Mouse (Mus musculus) midbrain, embryonic 14.5 days (tissue): ENCODE measurements around the gene Rfx7. TPM values are rescaled to one million over a fixed set of nuclear protein-coding genes. Genes with fewer than 3 reads are reported as not detected.

Source experiments
- ATAC-seq: fragments of 200-750 bp; cut with Nextera tagmentation; 2 replicates; pipeline ENCODE4 v1.8.0; 2017; ENCODE audit warnings: moderate number of reproducible peaks, moderate library complexity; ENCODE audit not compliant: low FRiP score, low TSS enrichment
- DNase-seq: peaks from one replicate; pipeline ENCODE4 v3.0.0-alpha.2; 2015
- H3K27ac ChIP-seq: fragments of 300-500 bp; sonication (generic); replicated peaks from 2 replicates; pipeline ENCODE4 v1.5.1; 2014; ENCODE audit warnings: mild to moderate bottlenecking, low read depth, low read length, moderate library complexity
- H3K27me3 ChIP-seq: fragments of 300-500 bp; sonication (generic); 2 replicates; pipeline ENCODE4 v1.6.1; 2014; ENCODE audit warnings: low read length, control low read depth, mixed read lengths; ENCODE audit not compliant: control insufficient read depth, insufficient read depth
- H3K36me3 ChIP-seq: fragments of 300-500 bp; sonication (generic); 2 replicates; pipeline ENCODE4 v1.6.1; 2014; ENCODE audit warnings: low read length, control low read depth; ENCODE audit not compliant: control insufficient read depth, insufficient read depth
- H3K4me1 ChIP-seq: fragments of 300-500 bp; sonication (generic); 2 replicates; pipeline ENCODE4 v1.6.1; 2014; ENCODE audit warnings: mild to moderate bottlenecking, antibody characterized with exemption, low read length, control low read depth; ENCODE audit not compliant: control insufficient read depth, insufficient read depth
- H3K4me2 ChIP-seq: fragments of 300-500 bp; sonication (generic); 2 replicates; pipeline ENCODE4 v1.6.1; 2014; ENCODE audit warnings: mild to moderate bottlenecking, low read length, moderate library complexity
- H3K4me3 ChIP-seq: fragments of 300-500 bp; sonication (generic); replicated peaks from 2 replicates; pipeline ENCODE4 v1.5.1; 2014; ENCODE audit warnings: low read depth, low read length
- H3K9ac ChIP-seq: fragments of 300-500 bp; sonication (generic); replicated peaks from 2 replicates; pipeline ENCODE4 v1.6.1; 2014; ENCODE audit warnings: mild to moderate bottlenecking, low read length, moderate library complexity
- H3K9me3 ChIP-seq: fragments of 300-500 bp; sonication (generic); 2 replicates; pipeline ENCODE4 v1.6.1; 2016; ENCODE audit warnings: low read length, control low read depth, mixed read lengths; ENCODE audit not compliant: control insufficient read depth
- WGBS: fragments of 180-500 bp; shearing (Covaris S2); extraction: QIAGEN DNeasy Blood & Tissue Kit; methylation state at CpG from one replicate; pipeline ENCODE4 v1.1.7; 2014; 5-methylcytosine and 5-hydroxymethylcytosine counted together
- polyA plus RNA-seq: library from polyadenylated mRNA; unstranded; fragments of >200 nt; fragmentation: Nextera tagmentation; extraction: Ambion mirVana; gene quantifications from 2 replicates; pipeline ENCODE4 v1.2.1, GENCODE M21; 2014

Rfx7 gene
- polyA plus RNA-seq, 1 experiment from 2014 or later: 29.3 TPM

- H3K27ac ChIP-seq: no peak overlapping the region
- 68% methylated on average over 3 of the region's 3 CpGs for WGBS
- ATAC-seq (no peak), DNase-seq (no peak)
- no peaks in the 10 kb centered on the region for H3K27me3 ChIP-seq
- no peak overlapping the region for H3K9ac ChIP-seq
- no peak overlapping the region for H3K4me2 ChIP-seq
- no peaks in the 10 kb centered on the region for H3K36me3 ChIP-seq
- H3K4me1 ChIP-seq: peaks cover 4% of the 10 kb centered on the region; the same call in 1 of the 2 replicates
- H3K4me3 ChIP-seq: no peak overlapping the region
- H3K9me3 ChIP-seq: no peaks in the 10 kb centered on the region
Measured at GRCm38 (mm10) chr9:72497171-72497570, 34.9 kb upstream of the Rfx7 start.

GRCm38 (mm10) chr9:72512229-72512981, 19.6 kb upstream of the Rfx7 start:
- no peak overlapping the region for H3K27ac ChIP-seq
- no peaks in the 10 kb centered on the region for H3K36me3 ChIP-seq
- H3K27me3 ChIP-seq: no peaks in the 10 kb centered on the region
- no peak overlapping the region for H3K4me2 ChIP-seq
- ATAC-seq (no peak), DNase-seq (peak; percentile 40)
- 49% methylated on average over 11 of the region's 11 CpGs for WGBS
- H3K4me1 ChIP-seq: 0 out of 2 replicates have a peak, but pooled peaks cover 3% of the 10 kb centered on the region
- no peaks in the 10 kb centered on the region for H3K9me3 ChIP-seq
- no peak overlapping the region for H3K9ac ChIP-seq
- no peak overlapping the region for H3K4me3 ChIP-seq

- H3K27me3 ChIP-seq: no peaks in the 10 kb centered on the region
- no peak overlapping the region for H3K27ac ChIP-seq
- DNase-seq (no peak), ATAC-seq (no peak)
- no peaks in the 10 kb centered on the region for H3K9me3 ChIP-seq
- no peak overlapping the region for H3K9ac ChIP-seq
- H3K36me3 ChIP-seq: no peaks in the 10 kb centered on the region
- H3K4me1 ChIP-seq: 0 out of 2 replicates have a peak, but pooled peaks cover 3% of the 10 kb centered on the region
- H3K4me3 ChIP-seq: no peak overlapping the region
- no peak overlapping the region for H3K4me2 ChIP-seq
Measured at GRCm38 (mm10) chr9:72515366-72515765, 16.7 kb upstream of the Rfx7 start.

- H3K27me3 ChIP-seq: no peaks in the 10 kb centered on the region
- H3K27ac ChIP-seq: no peak overlapping the region
- no peaks in the 10 kb centered on the region for H3K4me1 ChIP-seq
- no peak overlapping the region for H3K9ac ChIP-seq
- DNase-seq (no peak), ATAC-seq (no peak)
- no peak overlapping the region for H3K4me2 ChIP-seq
- no peak overlapping the region for H3K4me3 ChIP-seq
- H3K36me3 ChIP-seq: no peaks in the 10 kb centered on the region
- H3K9me3 ChIP-seq: no peaks in the 10 kb centered on the region
Measured at GRCm38 (mm10) chr9:72519246-72519645, 12.8 kb upstream of the Rfx7 start.

- Histone ChIP-seq H3K9me3 (no peaks in the 10 kb centered on the region), H3K27ac (no peak overlapping the region)
- ATAC-seq: no peak
Measured at GRCm38 (mm10) chr9:72520849-72521248, 11.2 kb upstream of the Rfx7 start.

GRCm38 (mm10) chr9:72526091-72526490, 5.9 kb upstream of the Rfx7 start:
- WGBS: 80% methylated on average over 1 of the region's 1 CpGs

More at GRCm38 (mm10) chr9:72520849-72521248, 11.2 kb upstream of the Rfx7 start:
- no peak overlapping the region for H3K4me2 ChIP-seq
- no peak overlapping the region for H3K4me3 ChIP-seq
- H3K27me3 ChIP-seq: no peaks in the 10 kb centered on the region
- DNase-seq: no peak
- H3K36me3 ChIP-seq: no peaks in the 10 kb centered on the region
- no peak overlapping the region for H3K9ac ChIP-seq
- no peaks in the 10 kb centered on the region for H3K4me1 ChIP-seq

GRCm38 (mm10) chr9:72530237-72530636, 1.8 kb upstream of the Rfx7 start:
- no peaks in the 10 kb centered on the region for H3K36me3 ChIP-seq
- no peaks in the 10 kb centered on the region for H3K9me3 ChIP-seq
- no peak for ATAC-seq
- DNase-seq: peak; percentile 96
- H3K4me3 ChIP-seq: no peak overlapping the region
- under 1% methylated on average over 12 of the region's 12 CpGs for WGBS
- no peak overlapping the region for H3K9ac ChIP-seq
- peak overlapping the region; percentile 68; the same call in 1 of the 2 replicates for H3K4me2 ChIP-seq
- H3K4me1 ChIP-seq: peaks cover 9% of the 10 kb centered on the region
- no peak overlapping the region for H3K27ac ChIP-seq
- H3K27me3 ChIP-seq: no peaks in the 10 kb centered on the region

More at GRCm38 (mm10) chr9:72526091-72526490, 5.9 kb upstream of the Rfx7 start:
- H3K4me3 ChIP-seq: no peak overlapping the region
- ATAC-seq (no peak), DNase-seq (no peak)
- no peak overlapping the region for H3K9ac ChIP-seq
- peaks cover 5% of the 10 kb centered on the region; the same call in 1 of the 2 replicates for H3K4me1 ChIP-seq
- H3K27me3 ChIP-seq: no peaks in the 10 kb centered on the region
- H3K36me3 ChIP-seq: no peaks in the 10 kb centered on the region
- no peak overlapping the region for H3K27ac ChIP-seq
- H3K4me2 ChIP-seq: no peak overlapping the region
- no peaks in the 10 kb centered on the region for H3K9me3 ChIP-seq

GRCm38 (mm10) chr9:72530824-72531223, 1.2 kb upstream of the Rfx7 start:
- H3K4me2 ChIP-seq: peak overlapping the region; percentile 68
- H3K9ac ChIP-seq: peak overlapping the region; percentile 48
- H3K36me3 ChIP-seq: no peaks in the 10 kb centered on the region
- DNase-seq: no peak
- 27% methylated on average over 4 of the region's 4 CpGs for WGBS
- peak; percentile 0; the same call in 1 of the 2 replicates for ATAC-seq
- peak overlapping the region; percentile 91 for H3K4me3 ChIP-seq
- peak overlapping the region; percentile 100 for H3K27ac ChIP-seq
- peaks cover 9% of the 10 kb centered on the region for H3K4me1 ChIP-seq
- H3K9me3 ChIP-seq: no peaks in the 10 kb centered on the region
- H3K27me3 ChIP-seq: no peaks in the 10 kb centered on the region
